Mouse (Mus musculus): Measurements from ENCODE around the gene Lrguk.

Gene Lrguk

DNA sequence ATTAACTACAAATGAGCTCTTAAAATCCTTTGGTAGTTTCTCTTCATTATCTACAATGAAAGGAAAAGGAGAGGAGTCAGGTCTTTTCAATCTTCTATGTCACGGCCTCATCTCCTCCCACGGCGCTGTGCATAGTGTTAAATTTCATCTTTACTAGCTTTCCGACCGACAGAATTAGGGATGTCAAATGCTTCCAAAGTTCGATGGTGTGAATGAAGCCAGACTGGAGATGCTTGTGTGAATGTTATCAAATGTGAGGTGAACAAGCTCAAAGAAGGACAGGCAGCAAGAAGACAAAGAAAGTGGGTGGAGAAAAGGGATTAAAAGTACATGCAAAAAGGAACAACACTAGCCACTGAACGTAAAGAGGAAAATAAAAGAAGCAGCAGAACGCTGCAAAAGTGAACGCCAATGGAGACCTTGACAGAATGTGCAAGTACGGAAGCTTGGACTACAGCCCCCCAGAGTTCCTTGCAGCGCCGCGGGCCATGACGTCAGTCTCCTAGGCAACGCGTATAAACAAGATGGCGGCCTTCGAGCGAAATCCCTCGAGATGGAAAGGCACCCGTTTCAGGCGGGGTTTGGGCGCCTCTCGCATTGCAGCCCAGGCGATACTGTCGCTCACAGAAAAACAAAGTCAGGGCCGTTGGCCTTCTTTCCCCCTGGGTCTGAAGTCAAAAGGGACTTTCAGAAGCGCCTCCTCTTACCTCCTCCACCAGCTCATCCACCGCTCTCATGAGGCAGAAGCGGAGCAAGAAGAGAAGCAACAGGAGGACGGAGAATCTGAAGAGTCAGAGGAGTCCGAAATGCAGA, at the start of gene Lrguk:
Lrguk (plus strand) TSS at position 516 of the 813 bp plus-strand sequence.
- DNase-seq (ENCODE audit: low spot score in 2 of 2) = peak; percentile 79 to 88

DNA sequence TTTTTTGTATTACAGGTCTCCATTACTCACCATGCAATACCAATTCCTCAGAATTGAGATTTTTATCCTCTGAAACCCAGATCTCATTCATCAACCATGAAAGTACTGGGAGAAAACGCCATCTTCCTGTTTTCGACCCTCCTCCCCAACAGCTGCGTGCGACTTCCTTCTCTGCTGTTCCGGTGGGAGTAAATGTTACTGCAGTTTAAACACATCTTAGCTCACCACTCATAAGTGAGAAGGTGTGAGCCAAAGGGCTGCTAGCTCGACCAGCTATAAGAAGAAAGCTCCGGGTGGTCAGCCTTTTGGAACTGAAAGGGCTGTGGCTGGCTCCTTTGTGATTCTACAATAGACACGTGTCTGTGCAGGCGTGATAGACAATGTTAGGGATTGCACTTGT, 46.5 kb upstream of the Lrguk start:
- DNase-seq (ENCODE audit: low spot score in 2 of 2) = no peak

DNA sequence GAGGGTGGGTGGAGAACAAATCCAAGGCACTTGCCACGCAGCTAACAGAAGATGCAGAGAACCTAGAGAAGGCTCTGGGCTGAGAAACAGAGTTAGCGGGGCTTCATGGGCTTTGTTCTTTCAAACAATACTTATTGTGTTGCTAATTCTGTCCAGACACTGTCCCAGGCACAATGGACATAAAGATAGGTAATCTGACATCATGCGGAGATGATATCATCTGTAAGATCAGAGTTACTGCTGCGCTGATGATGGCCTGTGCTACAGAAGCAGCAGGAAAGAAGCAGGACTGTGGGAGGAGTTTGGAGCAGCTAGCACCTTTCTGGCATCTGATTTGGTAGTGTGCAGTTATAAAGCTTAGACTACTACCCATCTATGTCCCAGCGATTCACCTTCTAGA, 42.1 kb upstream of the Lrguk start:
- no peak for DNase-seq (ENCODE audit: low spot score in 2 of 2)

DNA sequence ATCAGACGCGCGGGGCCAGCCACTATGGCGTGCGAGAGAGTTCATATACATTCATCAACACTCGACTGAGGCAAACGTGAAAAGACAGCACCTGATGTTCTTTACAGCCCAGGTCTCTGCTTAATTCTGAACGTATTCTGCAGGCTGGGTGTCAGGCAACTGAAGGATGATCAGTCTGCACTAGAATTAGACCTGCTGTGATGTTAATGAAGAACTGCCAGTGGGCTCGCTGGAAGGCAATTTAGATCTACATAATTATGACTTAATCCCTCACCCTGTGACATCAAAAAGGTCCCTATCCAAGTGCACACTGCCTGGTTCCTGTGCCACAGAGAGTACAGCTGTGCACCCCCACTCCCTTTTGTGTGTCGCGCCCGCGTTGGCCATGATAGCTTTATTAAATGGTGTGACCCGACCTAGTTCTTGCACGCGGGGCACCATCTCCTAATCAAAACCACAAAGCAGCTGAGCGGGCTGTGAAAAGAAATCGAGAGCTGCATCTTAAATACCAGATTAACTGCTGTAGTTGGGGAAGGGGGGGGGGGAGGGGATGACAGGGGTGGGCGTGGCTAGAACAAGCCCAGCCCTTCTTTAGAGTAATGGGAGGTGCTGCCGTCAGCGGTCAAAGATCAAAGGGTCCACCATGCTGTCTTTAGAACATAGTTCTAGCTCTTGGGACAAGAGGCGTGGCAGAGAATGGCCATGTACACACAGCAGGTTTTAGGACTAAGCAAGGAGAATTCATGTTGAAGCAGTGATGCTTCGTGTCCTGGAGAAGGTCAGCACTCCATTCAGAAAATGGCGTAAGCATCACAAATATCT, 36.8 kb upstream of the Lrguk start:
- DNase-seq (ENCODE audit: low spot score in 2 of 2) = peak in 1 of 2 experiments; percentile 21

DNA sequence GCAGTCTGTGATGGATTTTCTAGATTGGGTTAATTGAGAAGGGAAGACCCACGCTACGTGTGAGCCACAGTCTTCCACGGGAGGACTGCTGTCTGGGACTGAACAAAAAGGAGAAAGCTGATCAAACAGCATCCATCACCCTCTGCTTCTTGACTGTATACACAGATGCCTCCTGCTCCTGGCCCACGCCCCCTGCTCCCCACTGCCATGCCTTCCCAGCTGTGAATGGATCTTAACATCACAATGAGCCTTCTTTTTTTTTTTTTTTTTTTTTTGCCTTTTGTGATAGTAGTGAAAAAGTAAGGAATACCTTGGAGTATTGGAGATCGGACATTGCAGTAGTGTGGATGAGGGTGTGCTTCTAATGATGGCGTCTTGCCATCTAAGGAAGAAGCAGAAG, 35.4 kb upstream of the Lrguk start:
- no peak for DNase-seq (ENCODE audit: low spot score in 2 of 2)

DNA sequence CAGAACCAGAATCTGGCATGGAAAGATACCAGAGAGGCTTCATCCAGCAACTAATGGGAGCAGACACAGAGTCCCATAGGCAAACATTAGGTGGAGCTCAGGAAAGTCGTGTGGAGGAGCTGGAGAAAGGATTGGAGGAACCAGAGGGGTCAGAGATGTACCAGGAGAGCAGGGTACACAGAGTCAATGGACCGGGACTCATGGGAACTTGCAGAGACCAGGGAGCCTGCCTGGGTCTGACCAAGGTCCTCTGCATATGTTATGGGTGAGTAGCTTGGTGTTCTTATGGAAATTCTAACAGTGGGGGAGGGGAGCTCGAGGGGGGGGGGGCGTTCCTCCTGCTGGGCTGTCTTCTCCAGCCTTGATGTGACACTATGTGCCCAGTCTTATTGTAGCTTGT, 30.7 kb upstream of the Lrguk start:
- DNase-seq (ENCODE audit: low spot score in 2 of 2) = no peak

DNA sequence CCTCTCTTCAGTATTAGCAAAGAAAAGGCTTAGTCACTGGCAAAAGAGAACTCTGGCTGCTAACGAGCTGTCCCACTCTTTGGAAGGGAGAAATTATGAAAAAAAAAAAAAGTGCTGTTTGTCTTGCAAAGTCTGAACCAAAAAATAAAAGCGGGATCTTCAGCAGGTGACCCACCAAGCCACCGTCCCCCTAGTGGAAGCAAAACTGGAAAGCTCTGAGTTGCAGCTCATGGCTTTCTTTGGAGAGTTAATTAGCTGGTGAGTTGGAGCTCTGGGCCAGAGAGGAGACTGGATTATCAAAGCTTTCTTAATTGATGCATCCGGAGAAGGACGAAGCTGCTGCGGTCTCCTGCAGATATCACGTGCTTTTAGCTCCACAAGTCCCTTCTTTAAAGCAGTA, 29.7 kb upstream of the Lrguk start:
- DNase-seq (ENCODE audit: low spot score in 2 of 2) = no peak

DNA sequence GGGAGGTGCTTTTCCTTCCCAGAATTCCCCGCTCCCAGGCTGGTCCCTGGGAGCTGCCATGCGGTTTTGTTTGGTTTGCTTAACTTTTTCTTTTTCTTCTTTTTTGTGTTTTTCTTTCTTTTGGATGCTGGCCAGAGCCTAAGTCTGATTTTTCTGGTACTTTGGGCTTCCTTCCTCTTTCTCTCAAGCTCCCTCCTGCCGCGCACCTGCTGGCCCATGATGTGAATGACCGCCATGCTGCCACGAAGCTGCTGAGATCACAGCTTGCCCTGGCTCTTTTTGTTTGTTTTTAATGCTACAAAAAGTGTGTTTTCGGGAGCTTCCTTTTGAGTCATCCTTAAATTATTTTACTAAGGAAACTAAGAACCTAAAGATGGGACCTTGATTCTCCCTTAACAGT, 28.6 kb upstream of the Lrguk start:
- DNase-seq (ENCODE audit: low spot score in 2 of 2) = no peak

DNA sequence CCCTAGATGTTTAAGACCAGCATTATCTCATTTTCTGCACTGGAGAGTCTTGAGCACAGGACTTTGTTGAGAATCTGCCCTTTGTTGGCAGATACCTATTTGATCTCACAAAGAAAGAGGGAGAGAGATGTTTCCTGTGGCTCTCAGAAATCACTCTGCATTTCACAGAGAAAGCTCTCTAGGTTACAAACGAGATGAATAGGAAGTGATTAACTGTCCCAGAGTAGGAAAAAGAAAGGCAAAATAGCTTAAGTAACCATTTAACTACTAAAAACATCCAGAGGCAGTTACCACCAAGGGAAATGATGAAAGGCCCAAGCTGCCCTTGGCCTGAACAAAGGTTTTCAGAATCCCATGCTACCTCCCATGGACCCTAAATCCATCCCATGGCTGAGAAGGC, 26.2 kb upstream of the Lrguk start:
- DNase-seq (ENCODE audit: low spot score in 2 of 2) = no peak

DNA sequence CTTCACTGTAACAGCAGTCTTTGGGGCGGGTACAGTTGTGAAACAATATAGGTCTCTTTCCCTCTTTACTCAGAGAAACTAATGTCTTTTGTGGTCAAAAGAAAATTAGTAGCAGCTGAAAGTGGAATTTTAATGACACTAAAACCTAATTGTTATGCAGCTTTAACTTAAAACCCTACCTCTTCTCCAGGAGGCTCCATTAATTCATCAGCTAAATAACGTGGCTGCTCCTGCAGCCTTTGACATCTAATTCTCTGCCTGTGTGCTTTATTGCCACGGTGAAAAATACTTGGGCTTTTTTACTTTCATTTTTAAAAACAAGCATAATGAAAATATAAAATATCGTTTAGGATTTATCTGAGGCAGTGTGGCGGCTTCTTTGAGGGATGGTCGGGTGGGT, 15.8 kb upstream of the Lrguk start:
- no peak for DNase-seq (ENCODE audit: low spot score in 2 of 2)

DNA sequence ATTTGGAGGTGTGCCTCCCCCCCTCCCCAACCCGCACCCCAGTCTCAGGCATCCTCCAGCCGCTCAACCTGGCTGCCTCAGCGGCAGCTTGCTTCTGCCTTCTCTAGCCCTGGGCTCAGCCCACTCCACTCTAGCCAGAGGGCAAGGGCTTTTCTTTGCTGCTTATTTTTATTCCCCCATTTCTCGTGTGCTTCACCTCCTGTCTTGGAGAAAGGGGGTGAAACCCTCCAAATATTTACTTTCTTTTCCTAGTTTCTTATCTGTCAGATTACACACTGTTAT, 439 bp downstream of the Lrguk start:
- DNase-seq (ENCODE audit: low spot score in 2 of 2) = no peak

DNA sequence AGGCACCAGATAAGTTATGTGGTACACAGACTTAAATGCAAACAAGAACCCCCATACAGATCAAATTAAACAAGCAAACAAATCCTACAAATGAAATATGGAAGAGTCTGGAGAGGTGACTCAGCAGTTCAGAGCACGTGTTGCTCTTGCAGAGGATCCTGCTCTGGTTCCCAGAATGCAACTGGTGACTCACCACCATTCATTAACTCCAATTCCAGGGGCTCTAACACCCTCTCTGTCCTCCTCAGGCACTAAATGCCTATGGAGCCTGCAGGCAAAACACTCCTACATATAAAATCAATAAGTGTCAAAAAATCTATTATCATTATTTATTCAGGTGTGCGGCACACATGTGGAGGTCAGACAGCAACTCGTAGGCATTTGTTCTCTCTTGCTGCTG, 4.8 kb downstream of the Lrguk start:
- DNase-seq (ENCODE audit: low spot score in 2 of 2) = no peak

DNA sequence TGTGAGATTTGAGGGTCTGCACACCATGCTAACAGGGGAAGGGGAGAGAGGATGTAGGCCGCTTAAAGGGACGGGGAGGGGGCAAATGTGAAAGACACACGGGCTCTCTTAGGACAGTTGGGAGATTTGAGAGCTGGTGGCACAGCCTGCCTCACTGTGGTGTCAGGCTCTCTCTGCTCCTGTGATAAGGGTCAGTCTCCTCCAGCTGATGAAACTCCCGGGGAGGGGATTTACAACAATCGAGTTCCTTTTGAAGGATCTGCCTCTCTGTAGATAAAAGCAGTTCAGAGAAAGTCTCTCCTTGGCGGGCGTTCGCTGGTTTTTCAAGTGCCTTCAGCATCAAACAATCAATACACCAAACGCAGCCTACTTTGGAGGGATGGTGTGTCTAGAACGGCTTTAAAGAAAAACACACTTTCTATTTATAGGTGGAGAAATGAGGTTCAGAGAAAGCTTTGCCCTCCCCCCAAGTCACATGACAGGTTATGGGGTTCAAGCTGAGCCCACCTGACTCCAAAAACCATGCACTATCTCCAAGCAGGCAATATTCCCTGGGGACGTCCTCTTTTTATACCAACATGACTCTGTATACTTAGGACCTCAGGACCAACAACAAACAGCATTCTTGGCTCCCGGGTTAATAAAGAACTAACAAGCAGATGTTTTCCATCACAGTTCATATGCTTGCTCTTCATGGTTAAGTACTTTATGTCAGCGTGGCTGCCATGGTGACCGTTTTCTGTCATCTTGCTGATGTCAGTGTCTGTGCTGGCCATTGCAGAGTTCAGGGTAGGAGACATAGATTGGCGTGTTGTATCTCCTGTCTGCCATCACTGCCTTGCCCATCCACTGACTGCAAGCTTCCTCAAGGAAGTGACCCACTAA, 5.6 kb downstream of the Lrguk start:
- no peak for DNase-seq (ENCODE audit: low spot score in 2 of 2)

DNA sequence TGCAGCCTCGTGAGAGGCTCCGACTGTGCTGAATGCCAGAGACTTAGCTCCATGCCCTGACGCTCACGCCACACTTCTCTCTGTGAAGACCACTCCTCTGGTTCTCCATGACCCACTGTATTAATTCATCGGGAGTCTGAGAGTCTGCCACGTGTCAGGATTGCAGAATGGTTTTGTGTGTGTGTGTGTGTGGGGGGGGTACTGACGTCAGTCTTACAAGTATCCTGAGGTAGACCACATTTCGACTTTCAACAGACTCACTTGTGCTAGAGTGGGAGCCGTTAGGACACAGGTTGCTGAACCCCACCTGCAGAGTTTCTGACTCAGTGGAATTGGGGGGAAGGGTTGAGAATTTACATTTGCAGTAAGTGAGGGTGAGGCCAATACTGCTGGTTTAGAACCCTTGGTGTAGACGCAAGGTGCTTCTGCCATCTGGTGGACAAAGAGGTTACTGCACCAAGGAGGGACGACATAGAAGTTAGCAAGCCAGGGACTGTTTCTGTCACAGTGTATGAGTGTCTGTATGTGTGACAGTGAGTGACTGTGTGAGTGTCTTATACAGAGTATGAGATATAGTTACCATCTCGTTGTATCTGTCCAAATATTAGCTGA, 11.5 kb downstream of the Lrguk start:
- peak; percentile 59 to 84 for DNase-seq (ENCODE audit: low spot score in 2 of 2)

DNA sequence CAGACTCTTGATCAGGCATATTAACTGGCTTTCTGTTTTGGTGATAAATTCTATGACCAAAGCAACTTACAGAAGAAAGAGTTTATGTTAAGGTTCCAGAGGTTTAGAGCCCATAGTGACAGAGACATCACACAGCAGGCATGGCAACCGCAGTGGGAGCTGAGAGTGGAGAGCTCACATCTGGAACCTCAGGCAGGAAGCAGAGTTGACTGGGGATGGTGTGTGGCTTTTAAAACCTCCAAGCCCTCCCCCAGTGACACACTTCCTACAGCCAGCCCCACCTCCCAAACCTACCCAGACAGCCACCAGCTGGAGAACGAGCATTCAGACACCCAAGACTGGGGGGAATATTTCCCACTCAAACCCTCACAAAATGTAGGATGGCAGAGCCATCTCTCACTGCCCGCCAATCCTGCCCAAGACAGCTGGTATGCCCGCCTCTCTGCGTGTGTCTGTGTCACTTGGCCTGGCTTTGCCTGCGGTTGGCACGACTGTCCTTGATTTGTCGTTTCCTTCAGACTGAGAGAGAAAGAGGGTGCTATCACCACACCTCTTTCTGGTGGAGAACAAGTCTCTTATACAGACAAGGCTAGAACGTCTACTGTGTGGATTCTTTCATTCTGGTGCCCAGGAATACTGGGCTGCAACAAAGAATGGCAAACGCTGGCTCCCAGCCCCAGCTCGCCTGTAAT, 12.5 kb downstream of the Lrguk start:
- DNase-seq (ENCODE audit: low spot score in 2 of 2) = no peak

DNA sequence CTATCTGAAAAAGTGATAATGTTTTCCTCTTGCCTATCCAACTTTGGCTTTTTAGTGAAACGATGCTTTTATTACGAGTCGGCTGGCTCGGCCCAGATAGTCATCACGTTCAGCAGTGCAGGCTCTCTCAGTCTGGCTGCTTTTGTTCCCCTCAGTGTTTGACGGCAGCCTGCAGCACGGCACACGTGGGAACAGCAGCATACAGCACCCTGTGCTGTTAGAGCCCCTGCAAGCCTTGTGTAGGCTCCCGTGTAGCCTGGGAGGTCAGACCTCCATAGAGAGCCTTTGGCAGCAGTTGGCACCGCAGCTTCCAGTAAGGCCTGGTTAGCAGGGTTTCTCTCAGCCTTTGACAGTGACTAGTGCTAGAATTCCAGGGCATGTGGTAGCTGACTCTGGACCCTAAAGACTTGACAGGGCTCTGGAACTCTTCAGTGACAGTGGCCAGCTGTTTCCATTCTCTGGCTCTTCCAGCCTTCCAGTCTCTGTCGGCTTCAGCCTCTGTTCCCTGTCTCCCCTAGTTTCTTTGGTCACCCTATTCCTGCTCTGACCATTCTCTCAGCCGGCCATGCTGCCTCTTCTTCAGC, 15.1 kb downstream of the Lrguk start:
- DNase-seq (ENCODE audit: low spot score in 2 of 2) = no peak

DNA sequence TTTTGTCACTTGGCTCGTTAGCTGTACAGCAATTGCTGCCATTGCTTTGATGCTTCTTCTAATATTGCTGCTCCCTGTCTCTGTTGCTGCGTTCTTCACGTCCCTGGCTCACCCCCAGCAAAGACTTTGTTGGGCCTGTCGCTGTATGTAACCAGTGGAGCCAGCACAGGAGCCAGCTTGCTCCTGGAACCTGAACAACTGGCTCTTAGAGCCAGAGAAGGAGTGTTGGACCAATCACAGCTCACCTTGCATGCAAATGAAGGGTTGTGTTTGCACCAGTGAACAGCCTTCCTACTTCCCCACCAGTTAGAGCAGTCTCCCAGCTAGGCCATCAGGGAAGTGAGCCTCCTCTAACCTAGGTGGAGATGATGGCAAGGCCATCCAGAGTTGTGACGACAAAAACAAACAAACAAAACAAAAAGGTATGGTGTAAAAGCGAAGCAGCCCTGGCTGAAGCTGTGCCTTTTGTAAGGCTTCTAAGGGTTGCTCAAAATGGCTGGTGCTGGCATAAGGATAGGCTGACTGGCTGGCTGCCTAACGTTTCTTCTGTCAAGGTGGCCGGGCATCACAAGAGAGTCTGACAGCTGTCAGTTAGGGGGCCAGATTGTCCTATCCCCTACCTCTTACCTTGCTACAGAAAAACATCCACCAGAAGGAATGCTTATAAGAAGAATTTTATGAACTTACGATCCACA, 15.7 kb downstream of the Lrguk start:
- DNase-seq (ENCODE audit: low spot score in 2 of 2) = no peak

DNA sequence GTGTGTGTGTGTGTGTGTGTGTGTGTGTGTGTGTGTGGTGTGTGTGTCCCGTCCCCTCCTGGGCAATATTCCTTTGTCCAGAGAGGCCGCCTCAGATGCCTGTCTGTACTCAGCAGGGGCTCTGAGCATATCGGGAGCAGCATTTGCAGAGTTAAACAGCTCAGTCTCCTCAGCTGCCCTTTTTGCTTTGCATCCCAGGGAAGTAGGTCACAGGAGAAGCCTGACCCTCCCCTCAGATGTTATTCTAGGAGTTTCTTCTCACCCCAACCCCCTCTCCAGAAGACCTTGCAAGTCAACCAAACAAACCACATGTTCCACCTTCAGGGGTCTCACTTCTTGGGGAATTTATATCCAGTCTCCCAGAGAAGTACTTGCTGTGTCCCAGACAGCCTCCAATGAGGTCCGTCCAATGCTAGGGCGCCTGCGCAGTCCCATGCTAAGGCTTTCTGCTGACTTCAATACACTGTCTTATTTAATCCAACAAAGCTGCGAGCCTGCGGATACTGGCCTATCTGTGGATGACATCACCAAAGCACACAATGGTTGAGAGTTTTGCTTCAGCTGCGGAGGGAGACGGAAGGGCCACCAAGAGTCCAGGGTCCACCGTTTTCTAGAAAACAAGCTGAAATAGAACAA, 17.4 kb downstream of the Lrguk start:
- no peak for DNase-seq (ENCODE audit: low spot score in 2 of 2)

DNA sequence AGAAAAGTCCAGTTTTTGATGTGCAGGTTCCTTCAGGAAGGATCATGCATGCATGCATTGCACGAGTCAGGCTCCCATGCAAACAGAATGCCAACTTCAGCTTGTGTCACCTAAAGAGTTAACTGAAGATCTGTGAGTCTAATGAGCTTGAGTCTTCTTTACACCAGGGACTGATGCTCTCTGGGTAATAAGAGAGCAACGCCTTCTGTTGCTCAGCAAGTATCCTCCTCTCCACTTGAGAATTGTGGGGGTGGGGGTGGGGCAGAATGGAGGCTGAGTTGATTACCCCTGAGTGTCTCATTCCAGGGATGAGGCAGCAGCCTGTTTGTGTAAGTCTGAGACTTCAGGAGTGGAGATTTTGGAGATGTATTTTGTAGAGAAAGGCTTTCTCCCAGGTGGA, 20.2 kb downstream of the Lrguk start:
- no peak for DNase-seq (ENCODE audit: low spot score in 2 of 2)

DNA sequence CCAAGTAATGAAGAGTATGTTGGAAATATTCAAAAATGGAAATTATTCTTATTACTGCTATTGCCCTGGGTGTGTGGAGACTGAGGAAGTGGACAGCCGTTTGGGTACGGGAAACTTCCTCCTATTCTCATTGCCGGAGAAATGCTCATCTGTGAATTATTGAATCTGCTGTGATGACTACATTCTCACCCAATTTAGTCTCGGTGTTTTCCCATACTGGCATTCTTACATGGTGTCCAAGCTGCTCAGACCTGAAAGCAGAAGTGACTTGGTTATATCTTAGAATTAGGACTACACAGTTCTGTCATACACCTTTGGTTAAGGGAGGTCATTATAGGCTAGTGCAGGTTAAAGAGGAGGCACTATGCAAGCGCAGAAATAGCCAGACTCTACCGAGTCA, 30.5 kb downstream of the Lrguk start:
- no peak for DNase-seq (ENCODE audit: low spot score in 2 of 2)

All from frontal cortex, postnatal 10 days (tissue).